Mouse (Mus musculus) intestine, postnatal 0 days (tissue): ENCODE data around the gene Mlst8. TPM values are rescaled to one million over a fixed set of nuclear protein-coding genes. Genes with fewer than 3 reads are reported as not detected.

Source experiments
- ATAC-seq: fragments of 200-750 bp; cut with Nextera tagmentation; 2 replicates; pipeline ENCODE4 v1.8.0; 2017; ENCODE audit warnings: mild to moderate bottlenecking, moderate TSS enrichment, moderate library complexity
- H3K27ac ChIP-seq: fragments of 300-500 bp; sonication (generic); 2 replicates; pipeline ENCODE4 v1.5.1; 2014; ENCODE audit warnings: mild to moderate bottlenecking, low read depth, low read length, moderate library complexity
- H3K27me3 ChIP-seq: fragments of 300-500 bp; sonication (generic); replicated peaks from 2 replicates; pipeline ENCODE4 v1.6.1; 2014; ENCODE audit warnings: low read length, mixed read lengths; ENCODE audit not compliant: control insufficient read depth, insufficient read depth
- H3K36me3 ChIP-seq: fragments of 300-500 bp; sonication (generic); 2 replicates; pipeline ENCODE4 v1.6.1; 2014; ENCODE audit warnings: mild to moderate bottlenecking, moderate library complexity; ENCODE audit not compliant: control insufficient read depth, insufficient read depth
- H3K4me1 ChIP-seq: fragments of 300-500 bp; sonication (generic); replicated peaks from 2 replicates; pipeline ENCODE4 v1.6.1; 2014; ENCODE audit warnings: antibody characterized with exemption, low read length, mixed read lengths; ENCODE audit not compliant: control insufficient read depth, insufficient read depth
- H3K4me2 ChIP-seq: fragments of 300-500 bp; sonication (generic); replicated peaks from 2 replicates; pipeline ENCODE4 v1.6.1; 2014; ENCODE audit warnings: low read depth, mild to moderate bottlenecking, moderate library complexity
- H3K4me3 ChIP-seq: fragments of 300-500 bp; sonication (generic); 2 replicates; pipeline ENCODE4 v1.5.1; 2014; ENCODE audit warnings: low read depth, low read length
- H3K9ac ChIP-seq: fragments of 300-500 bp; sonication (generic); 2 replicates; pipeline ENCODE4 v1.6.1; 2014; ENCODE audit warnings: mild to moderate bottlenecking, low read depth, low read length
- H3K9me3 ChIP-seq: fragments of 300-500 bp; sonication (generic); 2 replicates; pipeline ENCODE4 v1.6.1; 2016; ENCODE audit warnings: mixed run types; ENCODE audit not compliant: control insufficient read depth
- CTCF ChIP-seq: sonication (generic); IDR thresholded peaks from 2 replicates; pipeline ENCODE4 v1.5.1; 2016; ENCODE audit warnings: low read depth, mild to moderate bottlenecking, control low read depth, antibody characterized with exemption, moderate library complexity
- WGBS: fragments of 180-500 bp; shearing (Covaris S2); extraction: QIAGEN DNeasy Blood & Tissue Kit; methylation state at CpG from one replicate; pipeline ENCODE4 v1.1.7; 2014; 5-methylcytosine and 5-hydroxymethylcytosine counted together
- polyA plus RNA-seq: library from polyadenylated mRNA; unstranded; fragments of >200 nt; fragmentation: Nextera tagmentation; extraction: Ambion mirVana; gene quantifications from 2 replicates; pipeline ENCODE4 v1.2.1, GENCODE M21; 2015

Mlst8 gene
- polyA plus RNA-seq, 1 experiment from 2014 or later = 11.9 TPM

- 0 out of 2 replicates have a peak, but pooled peaks have one; percentile 7 for ATAC-seq
- Histone ChIP-seq H3K4me1 (no peaks in the 10 kb centered on the region), H3K4me3 (no peak within 1 kb of the TSS), H3K9ac (no peak within 1 kb of the TSS), H3K27ac (peak within 1 kb of the TSS; percentile 28; the same call in 1 of the 2 replicates), H3K27me3 (no peaks in the 10 kb centered on the region), H3K4me2 (no peak within 1 kb of the TSS), H3K36me3 (peaks cover 79% of the 10 kb centered on the region), H3K9me3 (no peaks in the 10 kb centered on the region)
- 77% methylated on average over 7 of the region's 7 CpGs for WGBS
- TF ChIP-seq CTCF = no peak
Measured at GRCm38 (mm10) chr17:24442632-24443155, 36.2 kb downstream of the Mlst8 start, which contains the start of gene Dnase1l2. Dnase1l2 (minus strand) TSS chr17:24443105.

DNA sequence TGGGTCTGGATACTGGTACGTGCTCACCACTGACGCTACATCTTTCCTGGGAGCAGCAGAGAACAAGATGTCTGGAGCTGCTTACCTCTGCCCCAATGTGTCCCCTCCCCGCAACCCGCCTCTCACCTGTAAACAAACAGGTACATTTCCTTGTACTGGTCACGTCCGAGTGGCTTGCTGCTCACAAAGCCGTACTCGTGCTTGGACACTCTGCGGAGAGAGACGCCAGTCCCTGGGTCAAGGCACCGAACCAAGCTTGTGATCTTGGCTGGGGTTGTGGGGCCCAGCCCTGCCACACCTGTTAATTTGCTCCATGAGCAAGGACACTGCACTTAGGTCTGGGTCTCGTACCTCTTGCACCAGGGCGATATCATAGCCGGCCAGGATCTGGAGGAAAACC, 36.8 kb downstream of the Mlst8 start:
- no peak for TF ChIP-seq CTCF
- H3K4me2 ChIP-seq = no peak overlapping the region
- H3K9me3 ChIP-seq = no peaks in the 10 kb centered on the region
- H3K9ac ChIP-seq = no peak overlapping the region
- H3K36me3 ChIP-seq = peaks cover 77% of the 10 kb centered on the region
- no peak overlapping the region for H3K4me3 ChIP-seq
- H3K27ac ChIP-seq = peak overlapping the region; percentile 28; the same call in 1 of the 2 replicates
- WGBS = 59% methylated on average over 14 of the region's 14 CpGs
- 0 out of 2 replicates have a peak, but pooled peaks have one; percentile 18 for ATAC-seq
- H3K4me1 ChIP-seq = no peaks in the 10 kb centered on the region
- no peaks in the 10 kb centered on the region for H3K27me3 ChIP-seq

- no peaks in the 10 kb centered on the region for H3K4me1 ChIP-seq
- H3K36me3 ChIP-seq = peaks cover 77% of the 10 kb centered on the region
- peak; percentile 59 for TF ChIP-seq CTCF
- WGBS = 56% methylated on average over 2 of the region's 2 CpGs
- no peak overlapping the region for H3K4me2 ChIP-seq
- no peak overlapping the region for H3K9ac ChIP-seq
- H3K27me3 ChIP-seq = no peaks in the 10 kb centered on the region
- no peak for ATAC-seq
- no peak overlapping the region for H3K27ac ChIP-seq
- H3K4me3 ChIP-seq = no peak overlapping the region
- H3K9me3 ChIP-seq = no peaks in the 10 kb centered on the region
Measured at GRCm38 (mm10) chr17:24441148-24441547, 37.7 kb downstream of the Mlst8 start.

GRCm38 (mm10) chr17:24440377-24440776, 38.5 kb downstream of the Mlst8 start:
- H3K4me1 ChIP-seq = no peaks in the 10 kb centered on the region
- H3K36me3 ChIP-seq = peaks cover 77% of the 10 kb centered on the region
- H3K27me3 ChIP-seq = no peaks in the 10 kb centered on the region
- H3K27ac ChIP-seq = peak overlapping the region; percentile 21; the same call in 1 of the 2 replicates
- H3K9ac ChIP-seq = no peak overlapping the region
- H3K9me3 ChIP-seq = no peaks in the 10 kb centered on the region
- TF ChIP-seq CTCF = no peak
- no peak for ATAC-seq
- 88% methylated on average over 8 of the region's 8 CpGs for WGBS
- no peak overlapping the region for H3K4me3 ChIP-seq
- no peak overlapping the region for H3K4me2 ChIP-seq

DNA sequence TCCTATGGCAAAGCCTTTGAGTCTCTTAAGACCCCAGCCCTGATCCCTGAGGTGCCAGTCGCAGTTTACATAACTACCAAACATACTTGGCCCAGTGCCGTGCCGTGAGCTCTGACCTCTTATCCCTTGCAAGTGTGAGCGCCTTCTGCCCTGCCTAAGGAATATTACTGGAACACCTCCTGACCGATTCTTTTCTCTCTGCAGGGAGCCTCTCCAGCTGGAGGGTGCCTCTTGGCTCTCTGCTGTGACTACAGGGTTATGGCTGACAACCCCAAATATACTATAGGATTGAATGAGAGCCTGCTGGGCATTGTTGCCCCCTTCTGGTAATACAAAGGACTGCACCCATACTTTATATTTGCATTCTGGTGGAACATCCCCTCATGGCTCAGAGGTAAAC, 41.9 kb downstream of the Mlst8 start:
- peaks cover 74% of the 10 kb centered on the region for H3K36me3 ChIP-seq
- no peaks in the 10 kb centered on the region for H3K4me1 ChIP-seq
- TF ChIP-seq CTCF = peak; percentile 85
- H3K4me2 ChIP-seq = no peak overlapping the region
- no peaks in the 10 kb centered on the region for H3K27me3 ChIP-seq
- H3K9ac ChIP-seq = no peak overlapping the region
- WGBS = 73% methylated on average over 5 of the region's 5 CpGs
- ATAC-seq = no peak
- H3K9me3 ChIP-seq = no peaks in the 10 kb centered on the region
- H3K27ac ChIP-seq = no peak overlapping the region
- H3K4me3 ChIP-seq = no peak overlapping the region

GRCm38 (mm10) chr17:24429201-24429983, 49.5 kb downstream of the Mlst8 start:
- peak overlapping the region; percentile 21; the same call in 1 of the 2 replicates for H3K27ac ChIP-seq
- H3K9me3 ChIP-seq = no peaks in the 10 kb centered on the region
- no peaks in the 10 kb centered on the region for H3K4me1 ChIP-seq
- no peaks in the 10 kb centered on the region for H3K27me3 ChIP-seq
- H3K4me2 ChIP-seq = no peak overlapping the region
- no peak overlapping the region for H3K4me3 ChIP-seq
- ATAC-seq = no peak
- 67% methylated on average over 14 of the region's 14 CpGs for WGBS
- peaks cover 16% of the 10 kb centered on the region for H3K36me3 ChIP-seq
- TF ChIP-seq CTCF = no peak
- no peak overlapping the region for H3K9ac ChIP-seq
